Comparison of ENCODE assay signal across 22 mouse cellular contexts in genomic region chr13:89335908-89336579, GRCm38 (mm10).
A peak's percentile ranks its signal among the peaks of the same experiment; 100 is the strongest.
DNase-seq lines count a peak whose midpoint lies in the region; ATAC-seq lines count a peak whose summit lies in the region.
"Had no signal": no experiment of that assay in that cellular context is flagged by ENCODE, and none has a peak within 500 bp of the region (broad histone marks: within the 10 kb centered on the region; RNA-seq: fewer than 3 reads in every experiment).

No protein-coding gene starts in this region.

- H3K9me3 ChIP-seq in heart, embryonic 14.5 days (ENCODE audit: control insufficient read depth, low read length): no peaks in the 10 kb centered on the region
- no peaks in the 10 kb centered on the region for H3K9me3 ChIP-seq in heart, embryonic 10.5 days
- no peaks in the 10 kb centered on the region for H3K9me3 ChIP-seq in midbrain, embryonic 14.5 days (ENCODE audit: control insufficient read depth, low read length)
- H3K9me3 ChIP-seq in midbrain, embryonic 10.5 days (replicated peaks): no peaks in the 10 kb centered on the region
- H3K9me3 ChIP-seq: forebrain, embryonic 13.5 days; hindbrain, embryonic 13.5 days; kidney, embryonic 15.5 days had no signal

- no peaks in the 10 kb centered on the region for H3K27me3 ChIP-seq in heart, embryonic 14.5 days (ENCODE audit: control insufficient read depth, insufficient read depth, low read length)
- H3K27me3 ChIP-seq in heart, embryonic 10.5 days (ENCODE audit: insufficient read depth, poor library complexity, severe bottlenecking): no peaks in the 10 kb centered on the region
- no peaks in the 10 kb centered on the region for H3K27me3 ChIP-seq in midbrain, embryonic 14.5 days (ENCODE audit: control insufficient read depth, insufficient read depth, low read length)
- H3K27me3 ChIP-seq in midbrain, embryonic 10.5 days (ENCODE audit: low read depth, poor library complexity, severe bottlenecking): no peaks in the 10 kb centered on the region
- H3K27me3 ChIP-seq: forebrain, embryonic 13.5 days; hindbrain, embryonic 13.5 days; kidney, embryonic 15.5 days had no signal

- H3K36me3 ChIP-seq in heart, embryonic 14.5 days (ENCODE audit: control insufficient read depth, insufficient read depth, low read length): no peaks in the 10 kb centered on the region
- no peaks in the 10 kb centered on the region for H3K36me3 ChIP-seq in heart, embryonic 10.5 days
- no peaks in the 10 kb centered on the region for H3K36me3 ChIP-seq in midbrain, embryonic 14.5 days (ENCODE audit: control insufficient read depth, insufficient read depth, low read length)
- H3K36me3 ChIP-seq in midbrain, embryonic 10.5 days: no peaks in the 10 kb centered on the region
- H3K36me3 ChIP-seq: hindbrain, embryonic 13.5 days; kidney, embryonic 15.5 days had no signal

- DNase-seq in adrenal gland, adult 2 months: peak; percentile 1
- DNase-seq in adrenal gland, postnatal 36 days: no peak
- DNase-seq in heart, embryonic 10.5 days (ENCODE audit: low spot score): no peak
- DNase-seq in midbrain, embryonic 14.5 days: peak; percentile 26
- no peak for DNase-seq in midbrain, embryonic 10.5 days (ENCODE audit: low spot score)
- peak; percentile 43 for DNase-seq in yolk sac, embryonic 10.5 days (ENCODE audit: low spot score)
- DNase-seq in kidney, postnatal 14 days: no peak
- DNase-seq: adrenal gland, postnatal 10 days; cerebellum, adult 9-10 months; heart, postnatal 14 days; kidney, adult 11 months; layer of hippocampus, adult 9-11 months; liver, postnatal 0 days; lung, postnatal 14 days; thymus, adult 2 months had no signal

- 12% methylated on average over 7 of the region's 7 CpGs for WGBS in heart, embryonic 14.5 days
- WGBS in heart, embryonic 10.5 days: 20% methylated on average over 7 of the region's 7 CpGs
- 66% methylated on average over 7 of the region's 7 CpGs for WGBS in midbrain, embryonic 14.5 days
- 77% methylated on average over 7 of the region's 7 CpGs for WGBS in midbrain, embryonic 10.5 days

- H3K4me3 ChIP-seq in heart, embryonic 14.5 days (ENCODE audit: control insufficient read depth in 1 of 2, insufficient read depth in 1 of 2, low read depth in 1 of 2, low read length in 2 of 2): no peak overlapping the region; a peak in 1 of 4 replicates
- H3K4me3 ChIP-seq in heart, embryonic 10.5 days: no peak overlapping the region; the same call in 1 of the 2 replicates
- H3K4me3 ChIP-seq in midbrain, embryonic 14.5 days (replicated peaks; ENCODE audit: low read depth, low read length): no peak overlapping the region
- no peak overlapping the region for H3K4me3 ChIP-seq in midbrain, embryonic 10.5 days
- H3K4me3 ChIP-seq: forebrain, embryonic 13.5 days; hindbrain, embryonic 13.5 days; kidney, embryonic 15.5 days had no signal

- no peak for ATAC-seq in heart, embryonic 14.5 days (ENCODE audit: insufficient number of reproducible peaks, insufficient read depth, low FRiP score, low read depth)
- ATAC-seq in midbrain, embryonic 14.5 days (ENCODE audit: low FRiP score, low TSS enrichment): no peak
- ATAC-seq: activated CD4-positive, CD25-positive, alpha-beta regulatory T cell, adult 4 months; forebrain, embryonic 13.5 days; liver, postnatal 0 days had no signal

- peak overlapping the region; percentile 34 for H3K4me2 ChIP-seq in heart, embryonic 14.5 days (ENCODE audit: low read length)
- H3K4me2 ChIP-seq in midbrain, embryonic 14.5 days (ENCODE audit: low read length): no peak overlapping the region
- H3K4me2 ChIP-seq: forebrain, embryonic 13.5 days; hindbrain, embryonic 13.5 days; kidney, embryonic 15.5 days; liver, embryonic 11.5 days had no signal

- H3K4me1 ChIP-seq in heart, embryonic 14.5 days (ENCODE audit: control insufficient read depth in 2 of 2, insufficient read depth in 2 of 2, low read length in 2 of 2): peaks cover 2 to 8% of the 10 kb centered on the region in 2 experiments; a peak in 3 of 4 replicates
- H3K4me1 ChIP-seq in heart, embryonic 10.5 days: peaks cover 11% of the 10 kb centered on the region; the same call in 1 of the 2 replicates
- H3K4me1 ChIP-seq in midbrain, embryonic 14.5 days (ENCODE audit: control insufficient read depth, insufficient read depth, low read length): no peaks in the 10 kb centered on the region
- no peaks in the 10 kb centered on the region for H3K4me1 ChIP-seq in midbrain, embryonic 10.5 days

- no peak overlapping the region for H3K9ac ChIP-seq in heart, embryonic 14.5 days (ENCODE audit: low read length)
- no peak overlapping the region for H3K9ac ChIP-seq in midbrain, embryonic 14.5 days (replicated peaks; ENCODE audit: low read length)
- H3K9ac ChIP-seq: forebrain, embryonic 13.5 days; hindbrain, embryonic 13.5 days; kidney, embryonic 15.5 days; liver, postnatal 0 days had no signal

- H3K27ac ChIP-seq in heart, embryonic 14.5 days (replicated peaks in 1 of 2; ENCODE audit: control insufficient read depth in 1 of 2, insufficient read depth in 1 of 2, low read depth in 2 of 2, low read length in 2 of 2): peak overlapping the region; percentile 9 to 39; a peak in 1 of 4 replicates
- no peak overlapping the region; the same call in 1 of the 2 replicates for H3K27ac ChIP-seq in heart, embryonic 10.5 days
- no peak overlapping the region for H3K27ac ChIP-seq in midbrain, embryonic 14.5 days (replicated peaks; ENCODE audit: low read depth, low read length)
- no peak overlapping the region for H3K27ac ChIP-seq in midbrain, embryonic 10.5 days (replicated peaks)
- H3K27ac ChIP-seq: forebrain, embryonic 13.5 days; hindbrain, embryonic 13.5 days; kidney, embryonic 15.5 days; stomach, postnatal 0 days had no signal

Comparison
In these comparisons a context has a peak if more than half of its experiments do, and no peak if none do; other contexts are left out.
1. DNase-seq: peak in adrenal gland, adult 2 months (single experiment), midbrain, embryonic 14.5 days (single experiment) and yolk sac, embryonic 10.5 days (single experiment); none in adrenal gland, postnatal 36 days (0 of 2), heart, embryonic 10.5 days (single experiment), midbrain, embryonic 10.5 days (single experiment) and kidney, postnatal 14 days (single experiment).
2. H3K27ac ChIP-seq: peak in heart, embryonic 14.5 days (2 of 2); none in heart, embryonic 10.5 days (single experiment), midbrain, embryonic 14.5 days (single experiment) and midbrain, embryonic 10.5 days (single experiment).